9 mouse cellular contexts compared by ENCODE assay signal in the genomic region with DNA sequence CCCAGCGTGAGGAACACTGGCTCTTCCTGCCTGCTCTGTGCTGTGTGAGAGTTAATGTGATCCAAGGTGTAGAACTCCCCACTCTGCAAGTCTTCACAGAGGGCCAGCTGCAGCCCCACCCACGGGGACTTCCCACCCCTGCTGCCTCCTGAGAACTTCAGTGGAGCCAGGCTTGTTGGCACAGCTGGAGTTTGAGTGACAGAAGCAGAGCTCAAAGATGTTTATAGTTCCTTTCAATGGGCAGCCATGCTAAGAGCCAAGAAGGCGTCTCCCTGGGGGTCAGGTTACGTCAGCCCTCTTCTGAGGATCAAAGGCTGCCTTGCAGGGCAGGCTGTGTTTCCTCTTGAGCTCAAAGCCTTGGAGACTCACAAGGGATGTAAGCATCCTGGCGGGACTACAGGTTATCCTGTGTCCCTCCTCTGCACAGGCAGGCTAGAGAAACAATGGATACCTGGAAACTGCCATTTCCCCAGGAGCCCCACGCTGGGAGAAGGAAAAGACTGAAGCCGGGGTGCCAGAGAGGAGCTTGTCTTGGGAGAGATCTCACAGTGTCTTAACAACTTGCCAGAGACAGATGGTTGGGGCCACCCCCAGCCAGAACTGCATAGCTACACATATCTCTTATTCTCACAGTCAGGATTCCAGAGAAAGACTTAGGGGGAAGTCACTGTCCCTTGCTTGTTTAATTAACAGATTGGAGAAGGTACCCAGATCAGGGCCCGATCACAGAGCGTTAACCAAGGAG. TPM values are rescaled to one million over a fixed set of nuclear protein-coding genes. Genes with fewer than 3 reads are reported as not detected.
DNase-seq lines count a peak whose midpoint lies in the region; ATAC-seq lines count a peak whose summit lies in the region.
"Had no signal": no experiment of that assay in that cellular context is flagged by ENCODE, and none has a peak within 500 bp of the region (broad histone marks: within the 10 kb centered on the region; RNA-seq: fewer than 3 reads in every experiment).

No protein-coding gene starts in this region.

- H3K4me3 ChIP-seq in intestine, embryonic 14.5 days (ENCODE audit: low read depth, low read length), result no peak overlapping the region
- H3K4me3 ChIP-seq in lung, embryonic 15.5 days, result no peak overlapping the region
- H3K4me3 ChIP-seq: heart, adult 2 months had no signal

- no peak; the same call in 1 of the 2 replicates for ATAC-seq in intestine, embryonic 14.5 days (replicated peaks; ENCODE audit: low FRiP score, low TSS enrichment, low read depth)
- peak; percentile 71 for ATAC-seq in lung, embryonic 15.5 days (ENCODE audit: borderline replicate concordance, extremely low read depth, low FRiP score, low TSS enrichment)

- no peak overlapping the region for H3K27ac ChIP-seq in intestine, embryonic 14.5 days (ENCODE audit: low read depth)
- peak overlapping the region; percentile 57 for H3K27ac ChIP-seq in lung, embryonic 15.5 days
- H3K27ac ChIP-seq: heart, adult 2 months had no signal

- H3K4me1 ChIP-seq in intestine, embryonic 14.5 days (replicated peaks; ENCODE audit: control insufficient read depth, insufficient read depth, low read length), result peaks cover 6% of the 10 kb centered on the region; the same call in 1 of the 2 replicates
- H3K4me1 ChIP-seq in lung, embryonic 15.5 days, result peaks cover 15% of the 10 kb centered on the region

- no peak overlapping the region for H3K4me2 ChIP-seq in intestine, embryonic 14.5 days (ENCODE audit: low read length)
- no peak overlapping the region for H3K4me2 ChIP-seq in lung, embryonic 15.5 days

- peak; percentile 47 for DNase-seq in adrenal gland, adult 2 months
- DNase-seq in adrenal gland, postnatal 4 days (ENCODE audit: low spot score in 2 of 2), result no peak
- peak; percentile 24 to 62 for DNase-seq in adrenal gland, postnatal 36 days
- DNase-seq in frontal cortex, postnatal 25 days (ENCODE audit: low spot score in 2 of 2), result peak; percentile 16 to 29
- peak; percentile 58 for DNase-seq in intestine, embryonic 14.5 days (ENCODE audit: low spot score)
- peak; percentile 34 to 45 for DNase-seq in right cerebral cortex, postnatal 36 days (ENCODE audit: low spot score in 2 of 2)
- no peak for DNase-seq in urinary bladder, adult 2 months (ENCODE audit: low spot score)

- no peaks in the 10 kb centered on the region for H3K27me3 ChIP-seq in intestine, embryonic 14.5 days (replicated peaks; ENCODE audit: control insufficient read depth, insufficient read depth, low read length)
- no peaks in the 10 kb centered on the region for H3K27me3 ChIP-seq in lung, embryonic 15.5 days

- WGBS in intestine, embryonic 14.5 days, result 16% methylated on average over 9 of the region's 9 CpGs
- WGBS in lung, embryonic 15.5 days, result 15% methylated on average over 9 of the region's 9 CpGs

- no peaks in the 10 kb centered on the region for H3K36me3 ChIP-seq in intestine, embryonic 14.5 days (ENCODE audit: control insufficient read depth, insufficient read depth, low read length)
- H3K36me3 ChIP-seq in lung, embryonic 15.5 days, result no peaks in the 10 kb centered on the region

- no peak overlapping the region; the same call in 1 of the 2 replicates for H3K9ac ChIP-seq in intestine, embryonic 14.5 days (ENCODE audit: low read length)
- no peak overlapping the region for H3K9ac ChIP-seq in lung, embryonic 15.5 days

- no peaks in the 10 kb centered on the region for H3K9me3 ChIP-seq in intestine, embryonic 14.5 days (ENCODE audit: control insufficient read depth, low read length)
- H3K9me3 ChIP-seq in lung, embryonic 15.5 days, result no peaks in the 10 kb centered on the region

RNA-seq across cellular contexts. Expression of a gene that starts 16.7 kb away (rescaled TPM):
- under 1 TPM; 0.14 to 0.66 TPM for total RNA-seq in adrenal gland, adult 2 months (2021)
- polyA plus RNA-seq in adrenal gland, adult 2 months (2012; rRNA removed), result 0.19 and 0.30 TPM in 2 replicates
- total RNA-seq in adrenal gland, postnatal 4 days (2021), result 1 to 10 TPM; 1.5 to 7.2 TPM
- under 1 TPM in 1 of 2 experiments, not detected in 1; 0.60 TPM for total RNA-seq in adrenal gland, postnatal 36 days (2021)
- polyA plus RNA-seq in intestine, embryonic 14.5 days (2014; fragmentation: Nextera tagmentation; extraction: Ambion mirVana), result 1.5 and 2.4 TPM in 2 replicates
- 0.62 and 0.65 TPM in 2 replicates for polyA plus RNA-seq in lung, embryonic 15.5 days (2015; fragmentation: Nextera tagmentation; extraction: Ambion mirVana)
- 2.0 and 2.2 TPM in 2 replicates for polyA plus RNA-seq in urinary bladder, adult 2 months (2012; rRNA removed)
- total RNA-seq: heart, adult 2 months had no signal

RNA-seq across cellular contexts. Expression of a gene that starts 20.1 kb away (rescaled TPM):
- 10 to 100 TPM; 58.7 to 65.3 TPM for total RNA-seq in adrenal gland, adult 2 months (2021)
- polyA plus RNA-seq in adrenal gland, adult 2 months (2012; rRNA removed), result 25.1 and 34.3 TPM in 2 replicates
- 10 to 100 TPM; 53.4 to 57.7 TPM for total RNA-seq in adrenal gland, postnatal 4 days (2021)
- total RNA-seq in adrenal gland, postnatal 36 days (2021), result 10 to 100 TPM; 67.8 to 69.6 TPM
- polyA plus RNA-seq in intestine, embryonic 14.5 days (2014; fragmentation: Nextera tagmentation; extraction: Ambion mirVana), result 39.3 and 48.2 TPM in 2 replicates
- 36.9 and 37.3 TPM in 2 replicates for polyA plus RNA-seq in lung, embryonic 15.5 days (2015; fragmentation: Nextera tagmentation; extraction: Ambion mirVana)
- 35.5 and 41.4 TPM in 2 replicates for polyA plus RNA-seq in urinary bladder, adult 2 months (2012; rRNA removed)

Comparison
In these comparisons a context has a peak if more than half of its experiments do, and no peak if none do; other contexts are left out.
1. DNase-seq: peak in adrenal gland, adult 2 months (single experiment), adrenal gland, postnatal 36 days (2 of 2), frontal cortex, postnatal 25 days (2 of 2), intestine, embryonic 14.5 days (single experiment) and right cerebral cortex, postnatal 36 days (2 of 2); none in adrenal gland, postnatal 4 days (0 of 2) and urinary bladder, adult 2 months (single experiment).